Mouse (Mus musculus) ES-E14 (cell line): ENCODE results near the gene Tpp2. TPM values are rescaled to one million over a fixed set of nuclear protein-coding genes. Genes with fewer than 3 reads are reported as not detected.

Source experiments
- DNase-seq: peaks from one replicate; pipeline ENCODE4 v3.0.0-alpha.2; 2013; ENCODE audit warnings: low read depth, low spot score
- H3K27ac ChIP-seq: 2 replicates; pipeline ENCODE4 v1.5.1; 2012; ENCODE audit warnings: low read depth, mild to moderate bottlenecking, low read length, moderate library complexity, mixed read lengths; ENCODE audit not compliant: poor library complexity, insufficient read depth, severe bottlenecking
- H3K36me3 ChIP-seq: 2 replicates; pipeline ENCODE4 v1.6.1; 2012; ENCODE audit warnings: mild to moderate bottlenecking, low read length, moderate library complexity, mixed read lengths; ENCODE audit not compliant: control insufficient read depth, poor library complexity, insufficient read depth, severe bottlenecking
- H3K4me1 ChIP-seq, 2 experiments: fragments of 150-350 bp in 1 of 2; sonication (generic) in 1 of 2; 2 replicates each; pipeline ENCODE4 v1.6.1; 2012; ENCODE audit warnings: low read length in 2 of 2, mild to moderate bottlenecking in 1 of 2, mixed read lengths in 1 of 2; ENCODE audit not compliant: control insufficient read depth in 2 of 2, insufficient read depth in 2 of 2, poor library complexity in 1 of 2
- H3K4me3 ChIP-seq, 2 experiments: fragments of 150-350 bp in 1 of 2; sonication (generic) in 1 of 2; 2 replicates each; pipeline ENCODE4 v1.5.1; 2012; ENCODE audit warnings: low read length in 2 of 2, low read depth in 1 of 2, mild to moderate bottlenecking in 1 of 2, mixed read lengths in 1 of 2; ENCODE audit not compliant: insufficient read depth in 1 of 2, poor library complexity in 1 of 2, severe bottlenecking in 1 of 2
- H3K9ac ChIP-seq: 2 replicates; pipeline ENCODE4 v1.6.1; 2012; ENCODE audit warnings: low read depth, mild to moderate bottlenecking, low read length, mixed read lengths; ENCODE audit not compliant: poor library complexity, insufficient read depth, severe bottlenecking
- H3K9me3 ChIP-seq: fragments of 150-350 bp; sonication (generic); 2 replicates; pipeline ENCODE4 v1.6.1; 2012; ENCODE audit warnings: low read depth, mild to moderate bottlenecking, low read length; ENCODE audit not compliant: control insufficient read depth, insufficient read depth
- CHD2 ChIP-seq: IDR thresholded peaks from 2 replicates; pipeline ENCODE4 v1.6.1; 2014; ENCODE audit warnings: mild to moderate bottlenecking, low read depth, low read length, inconsistent platforms
- HCFC1 ChIP-seq: IDR thresholded peaks from 2 replicates; pipeline ENCODE4 v1.6.1; 2012; ENCODE audit warnings: low read length, inconsistent platforms, borderline replicate concordance; ENCODE audit not compliant: insufficient read depth
- MAFK ChIP-seq: IDR thresholded peaks from 2 replicates; pipeline ENCODE4 v1.6.1; 2014; ENCODE audit warnings: mild to moderate bottlenecking, low read depth, low read length, inconsistent platforms; ENCODE audit not compliant: insufficient read depth
- ZC3H11A ChIP-seq: IDR thresholded peaks from 2 replicates; pipeline ENCODE4 v1.6.1; 2012; ENCODE audit warnings: low read depth, mild to moderate bottlenecking, inconsistent platforms, low read length, borderline replicate concordance
- ZNF384 ChIP-seq: IDR thresholded peaks from 2 replicates; pipeline ENCODE4 v1.6.1; 2012; ENCODE audit warnings: low read depth, low read length, inconsistent platforms
- in situ Hi-C, 2 experiments: fragments of 600-800 bp; cut with MboI; formaldehyde crosslinking; loops; one replicate each; pipeline ENCODE4 v1.15.1; 2025; ENCODE audit warnings: low sequenced_read_pairs in 2 of 2, inconsistent platforms in 1 of 2; ENCODE audit not compliant: unreplicated experiment in 2 of 2
- total RNA-seq: library from RNA; depleted of rRNA; stranded (reverse); fragments of 300-350 nt; gene quantifications from 2 replicates; pipeline ENCODE4 v1.2.3, GENCODE M21; 2012

The Tpp2 gene
- total RNA-seq, 1 experiment = 59.6 TPM

DNA sequence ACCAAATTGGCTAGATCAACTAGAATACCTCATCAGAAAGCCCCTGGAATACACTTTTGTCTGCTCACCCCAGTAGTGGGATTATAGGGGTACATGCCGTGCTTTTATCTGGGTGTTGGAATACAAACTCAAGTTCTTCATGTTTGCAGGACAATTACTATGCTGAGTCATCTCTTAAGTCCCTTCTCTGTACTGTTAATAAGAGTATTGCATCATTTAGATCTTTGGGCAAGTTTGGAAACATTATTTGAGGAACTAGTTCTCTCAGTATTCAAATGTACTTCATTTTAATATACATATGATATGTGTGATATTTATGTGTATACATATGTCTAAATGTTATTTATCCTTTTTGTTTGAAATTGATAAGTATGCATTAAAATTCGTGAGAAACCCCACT, 16.6 kb upstream of the Tpp2 start:
- Histone ChIP-seq H3K4me1 (no peaks in the 10 kb centered on the region; a peak in 1 of 4 replicates), H3K27ac (no peak overlapping the region), H3K9me3 (no peaks in the 10 kb centered on the region), H3K36me3 (no peaks in the 10 kb centered on the region), H3K9ac (no peak overlapping the region), H3K4me3 (no peak overlapping the region)
- TF ChIP-seq CHD2 (no peak), ZC3H11A (no peak), HCFC1 (no peak), MAFK (no peak), ZNF384 (no peak)
- in situ Hi-C loops = no loop called here
- DNase-seq = no peak

- in situ Hi-C loops = no loop called here
- H3K27ac ChIP-seq = peak overlapping the region; percentile 73
- TF ChIP-seq MAFK (no peak), ZC3H11A (no peak), ZNF384 (no peak), CHD2 (no peak), HCFC1 (no peak)
- H3K4me3 ChIP-seq = peak overlapping the region; percentile 95 to 100
- H3K36me3 ChIP-seq = no peaks in the 10 kb centered on the region
- no peaks in the 10 kb centered on the region for H3K9me3 ChIP-seq
- no peak for DNase-seq
- H3K9ac ChIP-seq = peak overlapping the region; percentile 97
- H3K4me1 ChIP-seq = peaks cover 0 to 5% of the 10 kb centered on the region in 2 experiments; a peak in 1 of 4 replicates
Observed at GRCm38 (mm10) chr1:43934416-43934810, 966 bp downstream of the Tpp2 start.

DNA sequence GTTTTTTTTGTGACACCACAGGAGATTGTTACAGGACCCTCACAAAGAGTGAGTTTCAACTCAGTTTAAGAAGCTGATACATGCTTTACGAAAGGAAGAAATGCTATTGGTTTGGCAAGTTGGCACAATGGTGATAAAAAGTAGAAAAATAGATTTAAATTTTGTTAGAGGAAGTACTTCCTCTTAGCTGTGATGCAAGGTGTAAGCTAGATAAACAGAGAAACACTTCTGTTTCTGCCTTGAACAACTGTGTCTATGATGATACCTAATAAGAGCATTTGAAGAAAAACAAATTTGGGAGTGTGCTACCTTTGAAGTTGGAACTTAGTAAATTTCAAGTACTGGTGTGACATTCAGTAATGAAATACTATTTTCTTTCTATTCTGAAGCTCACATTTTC, 5.9 kb downstream of the Tpp2 start:
- in situ Hi-C loops = no loop called here

DNA sequence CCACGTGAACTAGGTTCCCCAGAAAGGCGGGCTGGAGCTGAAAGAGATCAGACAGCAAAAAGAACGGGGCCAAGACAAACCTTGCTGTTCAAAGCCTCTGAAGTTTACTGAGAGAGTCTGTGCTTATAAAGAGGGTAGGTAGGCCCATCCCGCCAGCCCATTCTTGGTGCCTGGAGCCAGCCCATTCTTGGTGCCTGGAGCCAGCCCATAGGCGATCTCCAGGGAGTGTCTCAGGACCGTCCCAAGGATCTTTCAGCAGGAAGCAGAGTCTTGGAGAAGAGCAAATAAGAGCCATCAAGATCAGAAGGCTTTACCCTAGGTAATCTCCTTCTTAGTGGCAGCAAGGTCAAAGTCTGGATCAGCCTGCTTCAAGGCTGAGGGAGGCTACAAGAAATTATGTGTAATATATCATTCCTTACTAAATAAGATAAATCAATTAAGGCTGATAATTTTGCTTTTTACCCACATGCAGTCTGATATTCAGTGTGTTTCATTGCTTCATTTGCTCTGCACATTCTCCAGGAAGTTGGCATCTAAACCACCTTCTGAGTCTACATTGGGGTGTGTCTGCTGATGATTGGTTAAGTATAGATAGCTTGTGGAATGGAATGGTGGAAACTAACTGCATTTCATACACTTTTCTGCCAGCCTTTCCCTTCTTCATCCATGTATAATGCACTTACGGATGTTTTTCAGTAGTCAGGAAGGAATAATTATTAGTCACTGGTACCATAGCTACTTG, 8.2 kb downstream of the Tpp2 start:
- Histone ChIP-seq H3K4me1 (peaks cover 5 to 6% of the 10 kb centered on the region in 2 experiments; a peak in 3 of 4 replicates), H3K27ac (no peak overlapping the region; the same call in 1 of the 2 replicates), H3K9me3 (no peaks in the 10 kb centered on the region), H3K9ac (no peak overlapping the region), H3K36me3 (no peaks in the 10 kb centered on the region), H3K4me3 (no peak overlapping the region)
- TF ChIP-seq ZNF384 = no peak
- no peak for TF ChIP-seq HCFC1
- TF ChIP-seq CHD2 = no peak
- TF ChIP-seq ZC3H11A = no peak
- no peak for TF ChIP-seq MAFK
- in situ Hi-C loops = no loop called here
- DNase-seq = no peak

More for the DNA sequence above, 5.9 kb downstream of the Tpp2 start:
- Histone ChIP-seq H3K9ac (no peak overlapping the region), H3K27ac (no peak overlapping the region), H3K9me3 (no peaks in the 10 kb centered on the region), H3K4me1 (peaks cover 3 to 10% of the 10 kb centered on the region in 2 experiments; a peak in 3 of 4 replicates), H3K4me3 (no peak overlapping the region), H3K36me3 (no peaks in the 10 kb centered on the region)
- no peak for TF ChIP-seq ZC3H11A
- no peak for TF ChIP-seq ZNF384
- TF ChIP-seq CHD2 = no peak
- TF ChIP-seq HCFC1 = no peak
- no peak for TF ChIP-seq MAFK
- no peak for DNase-seq

DNA sequence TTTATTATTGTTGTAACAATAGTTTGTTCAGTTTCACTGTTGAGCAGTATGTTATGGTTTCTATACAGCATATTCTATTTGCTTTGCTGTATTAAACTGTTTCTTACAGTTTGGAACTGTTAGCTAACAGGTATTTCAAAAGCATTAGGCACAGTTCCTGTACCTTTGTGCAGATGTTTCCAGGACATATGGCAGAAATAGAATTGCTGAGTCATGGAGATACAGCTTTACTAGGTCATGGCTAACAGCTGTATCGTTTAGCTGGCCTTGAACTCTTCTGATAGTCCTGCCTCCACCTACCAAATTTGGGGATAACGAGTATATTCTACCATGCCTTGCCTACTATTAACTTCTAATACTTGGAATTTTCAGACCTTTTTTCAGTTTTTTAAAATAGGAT, 9.4 kb downstream of the Tpp2 start:
- no peaks in the 10 kb centered on the region for H3K9me3 ChIP-seq
- no peak for DNase-seq
- no peak for TF ChIP-seq ZNF384
- TF ChIP-seq HCFC1 = no peak
- no peak for TF ChIP-seq ZC3H11A
- no peak for TF ChIP-seq CHD2
- TF ChIP-seq MAFK = peak; percentile 92
- no peak overlapping the region for H3K9ac ChIP-seq
- H3K4me3 ChIP-seq = no peak overlapping the region
- H3K36me3 ChIP-seq = no peaks in the 10 kb centered on the region
- no peak overlapping the region; the same call in 1 of the 2 replicates for H3K27ac ChIP-seq
- peaks cover 5% of the 10 kb centered on the region in 2 experiments; a peak in 3 of 4 replicates for H3K4me1 ChIP-seq
- in situ Hi-C loops = no loop called here
